Mouse (Mus musculus) neural tube, embryonic 13.5 days (tissue): ENCODE measurements around the gene Mylk. TPM values are rescaled to one million over a fixed set of nuclear protein-coding genes. Genes with fewer than 3 reads are reported as not detected.

Source experiments
- ATAC-seq: fragments of 200-750 bp; cut with Nextera tagmentation; 2 replicates; pipeline ENCODE4 v1.8.0; 2017; ENCODE audit warnings: low read depth, mild to moderate bottlenecking, moderate TSS enrichment, moderate library complexity
- H3K27ac ChIP-seq: fragments of 300-500 bp; sonication (generic); replicated peaks from 2 replicates; pipeline ENCODE4 v1.5.1; 2015; ENCODE audit warnings: moderate library complexity, mild to moderate bottlenecking, inconsistent platforms
- H3K27me3 ChIP-seq: fragments of 300-500 bp; sonication (generic); 2 replicates; pipeline ENCODE4 v1.6.1; 2015; ENCODE audit warnings: mild to moderate bottlenecking, inconsistent platforms
- H3K36me3 ChIP-seq: fragments of 300-500 bp; sonication (generic); 2 replicates; pipeline ENCODE4 v1.6.1; 2015; ENCODE audit warnings: mild to moderate bottlenecking, inconsistent platforms
- H3K4me1 ChIP-seq: fragments of 300-500 bp; sonication (generic); replicated peaks from 2 replicates; pipeline ENCODE4 v1.6.1; 2015; ENCODE audit warnings: inconsistent platforms
- H3K4me2 ChIP-seq: fragments of 300-500 bp; sonication (generic); 2 replicates; pipeline ENCODE4 v1.6.1; 2015; ENCODE audit warnings: inconsistent platforms, mild to moderate bottlenecking, moderate library complexity
- H3K4me3 ChIP-seq: fragments of 300-500 bp; sonication (generic); 2 replicates; pipeline ENCODE4 v1.5.1; 2015; ENCODE audit warnings: mild to moderate bottlenecking, inconsistent platforms
- H3K9ac ChIP-seq: fragments of 300-500 bp; sonication (generic); 2 replicates; pipeline ENCODE4 v1.6.1; 2015; ENCODE audit warnings: moderate library complexity, mild to moderate bottlenecking, inconsistent platforms
- H3K9me3 ChIP-seq: fragments of 300-500 bp; sonication (generic); 2 replicates; pipeline ENCODE4 v1.6.1; 2016; ENCODE audit warnings: inconsistent platforms
- WGBS: fragments of 180-500 bp; shearing (Covaris S2); methylation state at CpG from one replicate; pipeline ENCODE4 v1.1.7; 2015; 5-methylcytosine and 5-hydroxymethylcytosine counted together
- polyA plus RNA-seq: library from polyadenylated mRNA; unstranded; fragments of >200 nt; fragmentation: Nextera tagmentation; extraction: Ambion mirVana; gene quantifications from 2 replicates; pipeline ENCODE4 v1.2.1, GENCODE M21; 2015

Gene Mylk
- polyA plus RNA-seq, 1 experiment from 2014 or later: 3.6 TPM

GRCm38 (mm10) chr16:34958667-34959066 is 213.7 kb downstream of the Mylk start:
- Histone ChIP-seq H3K4me3 (no peak overlapping the region), H3K9ac (no peak overlapping the region), H3K9me3 (peaks cover 6% of the 10 kb centered on the region; the same call in 1 of the 2 replicates), H3K27me3 (no peaks in the 10 kb centered on the region), H3K27ac (no peak overlapping the region), H3K4me2 (no peak overlapping the region), H3K4me1 (peaks cover 26% of the 10 kb centered on the region), H3K36me3 (no peaks in the 10 kb centered on the region)
- WGBS: 13% methylated on average over 9 of the region's 9 CpGs
- ATAC-seq: peak; percentile 75

GRCm38 (mm10) chr16:34959261-34959660 is 214.3 kb downstream of the Mylk start:
- Histone ChIP-seq H3K4me3 (no peak overlapping the region), H3K9me3 (peaks cover 6% of the 10 kb centered on the region; the same call in 1 of the 2 replicates), H3K4me2 (no peak overlapping the region), H3K27ac (no peak overlapping the region), H3K4me1 (peaks cover 26% of the 10 kb centered on the region), H3K9ac (no peak overlapping the region), H3K27me3 (no peaks in the 10 kb centered on the region), H3K36me3 (no peaks in the 10 kb centered on the region)
- ATAC-seq: no peak
- WGBS: 85% methylated on average over 5 of the region's 5 CpGs

- Histone ChIP-seq H3K9me3 (0 out of 2 replicates have a peak, but pooled peaks cover under 1% of the 10 kb centered on the region), H3K27me3 (no peaks in the 10 kb centered on the region), H3K36me3 (no peaks in the 10 kb centered on the region), H3K4me3 (no peak overlapping the region), H3K9ac (no peak overlapping the region), H3K4me1 (peaks cover 26% of the 10 kb centered on the region), H3K4me2 (no peak overlapping the region), H3K27ac (no peak overlapping the region)
- 80% methylated on average over 5 of the region's 5 CpGs for WGBS
- ATAC-seq: no peak
These were observed 215.2 kb downstream of the Mylk start for GRCm38 (mm10) chr16:34960243-34960642.

- no peak overlapping the region for H3K27ac ChIP-seq
- no peaks in the 10 kb centered on the region for H3K36me3 ChIP-seq
- H3K27me3 ChIP-seq: no peaks in the 10 kb centered on the region
- H3K9me3 ChIP-seq: no peaks in the 10 kb centered on the region
- peaks cover 26% of the 10 kb centered on the region for H3K4me1 ChIP-seq
- H3K9ac ChIP-seq: no peak overlapping the region
- H3K4me2 ChIP-seq: no peak overlapping the region
- 64% methylated on average over 9 of the region's 9 CpGs for WGBS
- H3K4me3 ChIP-seq: no peak overlapping the region
- no peak for ATAC-seq
These were observed 216.0 kb downstream of the Mylk start for GRCm38 (mm10) chr16:34960866-34961582.

- no peak overlapping the region for H3K9ac ChIP-seq
- WGBS: 91% methylated on average over 4 of the region's 4 CpGs
- ATAC-seq: no peak
- no peaks in the 10 kb centered on the region for H3K27me3 ChIP-seq
- no peaks in the 10 kb centered on the region for H3K36me3 ChIP-seq
- no peaks in the 10 kb centered on the region for H3K9me3 ChIP-seq
- H3K4me2 ChIP-seq: no peak overlapping the region
- peaks cover 30% of the 10 kb centered on the region for H3K4me1 ChIP-seq
- H3K4me3 ChIP-seq: no peak overlapping the region
- no peak overlapping the region for H3K27ac ChIP-seq
These were observed 217.3 kb downstream of the Mylk start for GRCm38 (mm10) chr16:34962322-34962721.

- H3K27ac ChIP-seq: no peak overlapping the region
- no peak overlapping the region for H3K9ac ChIP-seq
- H3K9me3 ChIP-seq: no peaks in the 10 kb centered on the region
- H3K36me3 ChIP-seq: no peaks in the 10 kb centered on the region
- no peak overlapping the region for H3K4me3 ChIP-seq
- no peak for ATAC-seq
- peaks cover 28% of the 10 kb centered on the region for H3K4me1 ChIP-seq
- no peaks in the 10 kb centered on the region for H3K27me3 ChIP-seq
- WGBS: 69% methylated on average over 4 of the region's 4 CpGs
- H3K4me2 ChIP-seq: no peak overlapping the region
These were observed 218.0 kb downstream of the Mylk start for GRCm38 (mm10) chr16:34963008-34963407.

- peaks cover 5% of the 10 kb centered on the region; the same call in 1 of the 2 replicates for H3K4me1 ChIP-seq
- H3K4me3 ChIP-seq: no peak overlapping the region
- H3K27ac ChIP-seq: no peak overlapping the region
- H3K9ac ChIP-seq: no peak overlapping the region
- no peaks in the 10 kb centered on the region for H3K27me3 ChIP-seq
- no peak for ATAC-seq
- H3K36me3 ChIP-seq: no peaks in the 10 kb centered on the region
- H3K9me3 ChIP-seq: no peaks in the 10 kb centered on the region
- 72% methylated on average over 5 of the region's 5 CpGs for WGBS
- H3K4me2 ChIP-seq: no peak overlapping the region
These were observed 221.6 kb downstream of the Mylk start for GRCm38 (mm10) chr16:34966620-34967081.

GRCm38 (mm10) chr16:34967120-34967800 is 222.2 kb downstream of the Mylk start:
- no peaks in the 10 kb centered on the region for H3K36me3 ChIP-seq
- H3K9me3 ChIP-seq: no peaks in the 10 kb centered on the region
- H3K9ac ChIP-seq: no peak overlapping the region
- peaks cover 5% of the 10 kb centered on the region; the same call in 1 of the 2 replicates for H3K4me1 ChIP-seq
- H3K27me3 ChIP-seq: no peaks in the 10 kb centered on the region
- no peak overlapping the region for H3K4me3 ChIP-seq
- ATAC-seq: peak; percentile 93
- 57% methylated on average over 10 of the region's 10 CpGs for WGBS
- no peak overlapping the region for H3K4me2 ChIP-seq
- no peak overlapping the region for H3K27ac ChIP-seq

GRCm38 (mm10) chr16:34968181-34968580 is 223.2 kb downstream of the Mylk start:
- H3K27ac ChIP-seq: no peak overlapping the region
- H3K9me3 ChIP-seq: no peaks in the 10 kb centered on the region
- 75% methylated on average over 5 of the region's 5 CpGs for WGBS
- H3K27me3 ChIP-seq: no peaks in the 10 kb centered on the region
- no peaks in the 10 kb centered on the region for H3K36me3 ChIP-seq
- peaks cover 5% of the 10 kb centered on the region; the same call in 1 of the 2 replicates for H3K4me1 ChIP-seq
- H3K9ac ChIP-seq: no peak overlapping the region
- H3K4me2 ChIP-seq: no peak overlapping the region
- H3K4me3 ChIP-seq: no peak overlapping the region
- ATAC-seq: no peak

GRCm38 (mm10) chr16:34972471-34972870 is 227.5 kb downstream of the Mylk start:
- ATAC-seq: no peak
- H3K36me3 ChIP-seq: no peaks in the 10 kb centered on the region
- no peak overlapping the region for H3K4me3 ChIP-seq
- no peak overlapping the region for H3K27ac ChIP-seq
- H3K4me1 ChIP-seq: no peaks in the 10 kb centered on the region
- 93% methylated on average over 12 of the region's 12 CpGs for WGBS
- H3K4me2 ChIP-seq: no peak overlapping the region
- H3K9me3 ChIP-seq: no peaks in the 10 kb centered on the region
- H3K9ac ChIP-seq: no peak overlapping the region
- no peaks in the 10 kb centered on the region for H3K27me3 ChIP-seq

- Histone ChIP-seq H3K27ac (no peak overlapping the region), H3K36me3 (no peaks in the 10 kb centered on the region), H3K9ac (no peak overlapping the region), H3K9me3 (no peaks in the 10 kb centered on the region), H3K4me1 (no peaks in the 10 kb centered on the region), H3K4me2 (no peak overlapping the region), H3K27me3 (no peaks in the 10 kb centered on the region), H3K4me3 (no peak overlapping the region)
- 73% methylated on average over 2 of the region's 2 CpGs for WGBS
- ATAC-seq: no peak
These were observed 230.5 kb downstream of the Mylk start for GRCm38 (mm10) chr16:34975544-34975943.

GRCm38 (mm10) chr16:34976630-34977029 is 231.6 kb downstream of the Mylk start:
- Histone ChIP-seq H3K4me3 (no peak overlapping the region), H3K4me2 (no peak overlapping the region), H3K4me1 (no peaks in the 10 kb centered on the region), H3K36me3 (no peaks in the 10 kb centered on the region), H3K9me3 (no peaks in the 10 kb centered on the region), H3K9ac (no peak overlapping the region), H3K27me3 (no peaks in the 10 kb centered on the region), H3K27ac (no peak overlapping the region)
- ATAC-seq: no peak
- WGBS: 76% methylated on average over 13 of the region's 13 CpGs
